Mouse (Mus musculus) kidney, postnatal 0 days (tissue): ENCODE measurements at regions not wholly inside any gene's neighbourhood (a gene's known extent, or its start where the extent isn't known, plus 50 kb on each side); places are given as distances from the start of the nearest gene placed in this dataset.
A peak's percentile ranks its signal among the peaks of the same experiment; 100 is the strongest.

Source experiments
- ATAC-seq: fragments of 200-750 bp; cut with Nextera tagmentation; replicated peaks from 2 replicates; pipeline ENCODE4 v1.8.0; 2017; ENCODE audit warnings: low read depth, moderate number of reproducible peaks, moderate TSS enrichment, moderate library complexity; ENCODE audit not compliant: low FRiP score
- DNase-seq: peaks from one replicate; pipeline ENCODE4 v3.0.0-alpha.2; 2016; ENCODE audit warnings: low spot score
- H3K27ac ChIP-seq: fragments of 300-500 bp; sonication (generic); 2 replicates; pipeline ENCODE4 v1.5.1; 2014; ENCODE audit warnings: mild to moderate bottlenecking
- H3K27me3 ChIP-seq: fragments of 300-500 bp; sonication (generic); 2 replicates; pipeline ENCODE4 v1.6.1; 2014; ENCODE audit warnings: low read length, mixed read lengths; ENCODE audit not compliant: insufficient read depth
- H3K36me3 ChIP-seq: fragments of 300-500 bp; sonication (generic); 2 replicates; pipeline ENCODE4 v1.6.1; 2014; ENCODE audit warnings: low read length, mixed read lengths; ENCODE audit not compliant: insufficient read depth
- H3K4me1 ChIP-seq: fragments of 300-500 bp; sonication (generic); replicated peaks from 2 replicates; pipeline ENCODE4 v1.6.1; 2014; ENCODE audit warnings: antibody characterized with exemption, low read length, mixed read lengths; ENCODE audit not compliant: insufficient read depth
- H3K4me2 ChIP-seq: fragments of 300-500 bp; sonication (generic); 2 replicates; pipeline ENCODE4 v1.6.1; 2014; ENCODE audit warnings: mild to moderate bottlenecking, low read length, moderate library complexity, mixed read lengths
- H3K4me3 ChIP-seq: fragments of 300-500 bp; sonication (generic); replicated peaks from 2 replicates; pipeline ENCODE4 v1.5.1; 2014; ENCODE audit warnings: low read depth, low read length
- H3K9ac ChIP-seq: fragments of 300-500 bp; sonication (generic); 2 replicates; pipeline ENCODE4 v1.6.1; 2014; ENCODE audit warnings: low read depth, low read length
- H3K9me3 ChIP-seq: fragments of 300-500 bp; sonication (generic); replicated peaks from 2 replicates; pipeline ENCODE4 v1.6.1; 2016; ENCODE audit warnings: low read length, inconsistent platforms, mixed read lengths
- CTCF ChIP-seq: IDR thresholded peaks from 2 replicates; pipeline ENCODE4 v1.5.1; 2016; ENCODE audit warnings: antibody characterized with exemption, low read depth, mild to moderate bottlenecking, moderate library complexity
- WGBS: fragments of 180-500 bp; shearing (Covaris S2); extraction: QIAGEN DNeasy Blood & Tissue Kit; methylation state at CpG from one replicate; pipeline ENCODE4 v1.1.7; 2014; 5-methylcytosine and 5-hydroxymethylcytosine counted together

- H3K9ac ChIP-seq: no peak overlapping the region
- H3K9me3 ChIP-seq: no peaks in the 10 kb centered on the region
- no peaks in the 10 kb centered on the region for H3K36me3 ChIP-seq
- no peak overlapping the region for H3K4me2 ChIP-seq
- no peak for ATAC-seq
- TF ChIP-seq CTCF: no peak
- no peak for DNase-seq
- no peak overlapping the region for H3K4me3 ChIP-seq
- no peak overlapping the region for H3K27ac ChIP-seq
- 72% methylated on average over 1 of the region's 1 CpGs for WGBS
- no peaks in the 10 kb centered on the region for H3K27me3 ChIP-seq
- peaks cover 8% of the 10 kb centered on the region; the same call in 1 of the 2 replicates for H3K4me1 ChIP-seq
Observed at GRCm38 (mm10) chr7:145034385-145034784, 94.7 kb upstream of the Ccnd1 start.

GRCm38 (mm10) chr7:145031275-145031674, 91.5 kb upstream of the Ccnd1 start:
- H3K9me3 ChIP-seq: no peaks in the 10 kb centered on the region
- H3K9ac ChIP-seq: no peak overlapping the region
- H3K27ac ChIP-seq: no peak overlapping the region
- H3K4me3 ChIP-seq: no peak overlapping the region
- ATAC-seq (peak; percentile 8; the same call in 1 of the 2 replicates), DNase-seq (no peak)
- peak overlapping the region; percentile 56 for H3K4me2 ChIP-seq
- no peaks in the 10 kb centered on the region for H3K36me3 ChIP-seq
- TF ChIP-seq CTCF: no peak
- H3K4me1 ChIP-seq: peaks cover 8% of the 10 kb centered on the region; the same call in 1 of the 2 replicates
- no peaks in the 10 kb centered on the region for H3K27me3 ChIP-seq
- WGBS: 12% methylated on average over 7 of the region's 7 CpGs

- H3K4me1 ChIP-seq: peaks cover 8% of the 10 kb centered on the region; the same call in 1 of the 2 replicates
- no peaks in the 10 kb centered on the region for H3K9me3 ChIP-seq
- H3K36me3 ChIP-seq: no peaks in the 10 kb centered on the region
- WGBS: under 1% methylated on average over 22 of the region's 22 CpGs
- DNase-seq (peak; percentile 89), ATAC-seq (peak; percentile 84)
- 0 out of 2 replicates have a peak overlapping the region, but pooled peaks have one; percentile 10 for H3K9ac ChIP-seq
- peak overlapping the region; percentile 56 for H3K4me2 ChIP-seq
- H3K4me3 ChIP-seq: peak overlapping the region; percentile 11; the same call in 1 of the 2 replicates
- TF ChIP-seq CTCF: 0 out of 2 replicates have a peak, but pooled peaks have one; percentile 12
- H3K27me3 ChIP-seq: no peaks in the 10 kb centered on the region
- 0 out of 2 replicates have a peak overlapping the region, but pooled peaks have one; percentile 44 for H3K27ac ChIP-seq
Observed at GRCm38 (mm10) chr7:145030635-145031141, 91.0 kb upstream of the Ccnd1 start.

- 90% methylated on average over 4 of the region's 4 CpGs for WGBS
- no peaks in the 10 kb centered on the region for H3K36me3 ChIP-seq
- peaks cover 12% of the 10 kb centered on the region for H3K4me1 ChIP-seq
- no peaks in the 10 kb centered on the region for H3K27me3 ChIP-seq
- DNase-seq (no peak), ATAC-seq (no peak)
- no peak overlapping the region for H3K27ac ChIP-seq
- no peak overlapping the region for H3K4me3 ChIP-seq
- no peak overlapping the region for H3K9ac ChIP-seq
- 0 out of 2 replicates have a peak, but pooled peaks have one; percentile 9 for TF ChIP-seq CTCF
- no peaks in the 10 kb centered on the region for H3K9me3 ChIP-seq
- H3K4me2 ChIP-seq: no peak overlapping the region
Observed at GRCm38 (mm10) chr7:145029622-145030021, 89.9 kb upstream of the Ccnd1 start.

GRCm38 (mm10) chr7:145029124-145029523, 89.4 kb upstream of the Ccnd1 start:
- DNase-seq (no peak), ATAC-seq (no peak)
- Histone ChIP-seq H3K27me3 (no peaks in the 10 kb centered on the region), H3K4me1 (peaks cover 12% of the 10 kb centered on the region), H3K9me3 (no peaks in the 10 kb centered on the region), H3K27ac (no peak overlapping the region), H3K9ac (no peak overlapping the region), H3K4me3 (no peak overlapping the region), H3K36me3 (no peaks in the 10 kb centered on the region), H3K4me2 (no peak overlapping the region)
- WGBS: 37% methylated on average over 4 of the region's 4 CpGs
- TF ChIP-seq CTCF: peak; percentile 48

- no peak overlapping the region for H3K9ac ChIP-seq
- no peak for ATAC-seq
- H3K27me3 ChIP-seq: no peaks in the 10 kb centered on the region
- no peak overlapping the region for H3K4me2 ChIP-seq
- no peaks in the 10 kb centered on the region for H3K9me3 ChIP-seq
- no peak overlapping the region for H3K27ac ChIP-seq
- TF ChIP-seq CTCF: no peak
- peaks cover 12% of the 10 kb centered on the region for H3K4me1 ChIP-seq
- no peak overlapping the region for H3K4me3 ChIP-seq
- WGBS: 83% methylated on average over 4 of the region's 4 CpGs
- no peak for DNase-seq
- H3K36me3 ChIP-seq: no peaks in the 10 kb centered on the region
Observed at GRCm38 (mm10) chr7:145027061-145027460, 87.3 kb upstream of the Ccnd1 start.

GRCm38 (mm10) chr7:145026014-145026285, 86.2 kb upstream of the Ccnd1 start:
- H3K9ac ChIP-seq: no peak overlapping the region
- no peaks in the 10 kb centered on the region for H3K36me3 ChIP-seq
- H3K4me3 ChIP-seq: no peak overlapping the region
- DNase-seq (no peak), ATAC-seq (no peak)
- peak overlapping the region; percentile 70 for H3K27ac ChIP-seq
- H3K4me1 ChIP-seq: peaks cover 8% of the 10 kb centered on the region
- no peaks in the 10 kb centered on the region for H3K27me3 ChIP-seq
- no peak for TF ChIP-seq CTCF
- 77% methylated on average over 5 of the region's 5 CpGs for WGBS
- H3K4me2 ChIP-seq: no peak overlapping the region
- no peaks in the 10 kb centered on the region for H3K9me3 ChIP-seq
